Mouse (Mus musculus): Measurements from ENCODE around the gene Ift46.

DNA sequence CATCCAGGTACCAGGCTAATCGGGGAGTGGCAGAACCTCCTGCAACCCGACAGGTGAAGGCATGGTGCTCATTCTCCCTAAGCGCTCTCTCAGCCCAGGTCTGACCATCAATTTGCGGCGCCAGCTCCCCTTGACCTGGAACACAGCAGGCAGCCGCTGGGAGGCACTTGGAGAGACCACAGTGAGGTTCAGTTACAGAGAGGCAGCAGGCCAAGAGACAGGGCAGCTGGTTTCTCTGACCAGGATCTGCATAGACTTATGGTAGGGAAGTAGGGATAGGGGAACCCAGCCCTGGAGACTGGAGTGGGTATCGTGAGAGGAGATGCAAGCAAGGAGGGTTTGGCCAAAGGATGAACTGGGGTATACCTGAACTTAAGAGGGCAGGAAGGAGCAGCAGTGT, 30.6 kb downstream of the Ift46 start:
- no peak for TF ChIP-seq CTCF (IDR thresholded peaks at IDR 0.05; ENCODE audit: low read depth)
- no peak for TF ChIP-seq EP300 (IDR thresholded peaks at IDR 0.05; ENCODE audit: low read depth)
